Mouse (Mus musculus): ENCODE results near the gene Zic2. TPM values are rescaled to one million over a fixed set of nuclear protein-coding genes. Genes with fewer than 3 reads are reported as not detected.
A peak's percentile ranks its signal among the peaks of the same experiment; 100 is the strongest.

Gene Zic2
- polyA plus RNA-seq, 1 experiment from 2014 or later, result 0.07 TPM

- peak overlapping the region; percentile 57 for H3K4me3 ChIP-seq (ENCODE audit: low read depth, low read length)
- H3K4me1 ChIP-seq (ENCODE audit: control insufficient read depth, insufficient read depth, low read length), result peaks cover 16% of the 10 kb centered on the region; the same call in 1 of the 2 replicates
- peaks cover 85% of the 10 kb centered on the region for H3K27me3 ChIP-seq (ENCODE audit: control insufficient read depth, insufficient read depth, low read length)
- ATAC-seq (replicated peaks; ENCODE audit: insufficient number of reproducible peaks, low FRiP score, low TSS enrichment), result no peak
- WGBS (ENCODE audit: insufficient replicate concordance), result under 1% methylated on average over 50 of the region's 62 CpGs
- peak overlapping the region; percentile 96 for H3K4me2 ChIP-seq
- H3K36me3 ChIP-seq (ENCODE audit: control insufficient read depth, insufficient read depth, low read length), result no peaks in the 10 kb centered on the region
- no peak overlapping the region for H3K27ac ChIP-seq (ENCODE audit: low read depth, low read length)
- H3K9ac ChIP-seq (ENCODE audit: low read depth, low read length), result no peak overlapping the region
- H3K9me3 ChIP-seq (replicated peaks; ENCODE audit: control insufficient read depth, low read length), result no peaks in the 10 kb centered on the region
These were observed 10.9 kb upstream of the Zic2 start for GRCm38 (mm10) chr14:122464351-122464762.

- H3K27me3 ChIP-seq (ENCODE audit: control insufficient read depth, insufficient read depth, low read length), result peaks cover 89% of the 10 kb centered on the region
- WGBS (ENCODE audit: insufficient replicate concordance), result under 1% methylated on average over 40 of the region's 62 CpGs
- no peak within 1 kb of the TSS for H3K27ac ChIP-seq (ENCODE audit: low read depth, low read length)
These were observed 10.2 kb upstream of the Zic2 start, which contains the start of gene Zic5 for GRCm38 (mm10) chr14:122464763-122465741. Gene Zic5, minus strand, starts transcription at chr14:122465677.

GRCm38 (mm10) chr14:122465931-122466490 lies 9.2 kb upstream of the Zic2 start:
- Histone ChIP-seq H3K9me3 (replicated peaks; ENCODE audit: control insufficient read depth, low read length) (no peaks in the 10 kb centered on the region), H3K27me3 (ENCODE audit: control insufficient read depth, insufficient read depth, low read length) (peaks cover 94% of the 10 kb centered on the region), H3K27ac (ENCODE audit: low read depth, low read length) (no peak overlapping the region), H3K4me1 (ENCODE audit: control insufficient read depth, insufficient read depth, low read length) (peaks cover 16% of the 10 kb centered on the region; the same call in 1 of the 2 replicates), H3K4me3 (ENCODE audit: low read depth, low read length) (peak overlapping the region; percentile 57), H3K9ac (ENCODE audit: low read depth, low read length) (no peak overlapping the region), H3K36me3 (ENCODE audit: control insufficient read depth, insufficient read depth, low read length) (no peaks in the 10 kb centered on the region), H3K4me2 (peak overlapping the region; percentile 96; the same call in 1 of the 2 replicates)
- 28% methylated on average over 13 of the region's 13 CpGs for WGBS (ENCODE audit: insufficient replicate concordance)
- no peak for ATAC-seq (replicated peaks; ENCODE audit: insufficient number of reproducible peaks, low FRiP score, low TSS enrichment)

More at GRCm38 (mm10) chr14:122464763-122465741, 10.2 kb upstream of the Zic2 start, which contains the start of gene Zic5:
- Histone ChIP-seq H3K4me2 (peak within 1 kb of the TSS; percentile 96), H3K9ac (ENCODE audit: low read depth, low read length) (no peak within 1 kb of the TSS), H3K36me3 (ENCODE audit: control insufficient read depth, insufficient read depth, low read length) (no peaks in the 10 kb centered on the region), H3K4me1 (ENCODE audit: control insufficient read depth, insufficient read depth, low read length) (peaks cover 16% of the 10 kb centered on the region; the same call in 1 of the 2 replicates), H3K4me3 (ENCODE audit: low read depth, low read length) (peak within 1 kb of the TSS; percentile 57), H3K9me3 (replicated peaks; ENCODE audit: control insufficient read depth, low read length) (no peaks in the 10 kb centered on the region)
- ATAC-seq (replicated peaks; ENCODE audit: insufficient number of reproducible peaks, low FRiP score, low TSS enrichment), result peak; percentile 56

DNA sequence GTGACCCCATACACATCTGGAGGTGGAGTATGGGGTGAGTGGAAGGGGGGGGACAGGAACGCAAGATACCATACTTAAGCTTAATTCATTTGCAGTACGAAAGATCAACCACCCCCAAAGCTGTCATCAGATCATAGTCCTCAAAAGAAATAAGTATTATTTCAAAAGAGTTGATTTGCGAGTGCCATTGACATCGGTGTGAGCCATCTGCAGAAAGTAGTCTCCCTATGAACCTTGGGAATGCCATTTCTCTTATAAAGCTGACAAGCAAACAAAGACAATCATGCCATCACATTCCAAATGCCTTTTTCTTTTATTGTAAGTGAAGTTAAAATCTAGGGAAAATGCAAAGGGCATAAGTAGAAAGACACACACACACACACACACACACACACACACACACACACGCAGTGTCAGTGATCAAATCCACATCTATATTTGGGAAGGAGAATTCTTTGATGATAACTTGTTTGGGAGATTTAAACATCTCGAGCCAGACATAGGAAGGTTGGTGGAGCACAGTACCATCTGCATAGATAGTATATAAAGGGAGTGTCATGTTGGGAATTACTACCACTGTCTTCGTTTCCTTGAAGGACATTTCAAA lies 8.4 kb upstream of the Zic2 start:
- H3K9ac ChIP-seq (ENCODE audit: low read depth, low read length), result no peak overlapping the region
- 64% methylated on average over 7 of the region's 7 CpGs for WGBS (ENCODE audit: insufficient replicate concordance)

GRCm38 (mm10) chr14:122467926-122468841 lies 7.1 kb upstream of the Zic2 start:
- WGBS (ENCODE audit: insufficient replicate concordance), result 7% methylated on average over 23 of the region's 23 CpGs
- ATAC-seq (replicated peaks; ENCODE audit: insufficient number of reproducible peaks, low FRiP score, low TSS enrichment), result no peak
- Histone ChIP-seq H3K9me3 (replicated peaks; ENCODE audit: control insufficient read depth, low read length) (no peaks in the 10 kb centered on the region), H3K4me1 (ENCODE audit: control insufficient read depth, insufficient read depth, low read length) (peaks cover 14% of the 10 kb centered on the region; the same call in 1 of the 2 replicates), H3K9ac (ENCODE audit: low read depth, low read length) (no peak overlapping the region), H3K27me3 (ENCODE audit: control insufficient read depth, insufficient read depth, low read length) (peaks cover 96% of the 10 kb centered on the region), H3K36me3 (ENCODE audit: control insufficient read depth, insufficient read depth, low read length) (no peaks in the 10 kb centered on the region), H3K27ac (ENCODE audit: low read depth, low read length) (no peak overlapping the region), H3K4me2 (no peak overlapping the region), H3K4me3 (ENCODE audit: low read depth, low read length) (no peak overlapping the region)

More for the DNA sequence above, 8.4 kb upstream of the Zic2 start:
- ATAC-seq (replicated peaks; ENCODE audit: insufficient number of reproducible peaks, low FRiP score, low TSS enrichment), result no peak
- Histone ChIP-seq H3K9me3 (replicated peaks; ENCODE audit: control insufficient read depth, low read length) (no peaks in the 10 kb centered on the region), H3K36me3 (ENCODE audit: control insufficient read depth, insufficient read depth, low read length) (no peaks in the 10 kb centered on the region), H3K4me2 (no peak overlapping the region), H3K4me1 (ENCODE audit: control insufficient read depth, insufficient read depth, low read length) (peaks cover 16% of the 10 kb centered on the region; the same call in 1 of the 2 replicates), H3K27ac (ENCODE audit: low read depth, low read length) (no peak overlapping the region), H3K27me3 (ENCODE audit: control insufficient read depth, insufficient read depth, low read length) (peaks cover 96% of the 10 kb centered on the region), H3K4me3 (ENCODE audit: low read depth, low read length) (no peak overlapping the region)

GRCm38 (mm10) chr14:122468971-122469755 lies 6.1 kb upstream of the Zic2 start:
- WGBS (ENCODE audit: insufficient replicate concordance), result 2% methylated on average over 28 of the region's 28 CpGs
- Histone ChIP-seq H3K9ac (ENCODE audit: low read depth, low read length) (no peak overlapping the region), H3K36me3 (ENCODE audit: control insufficient read depth, insufficient read depth, low read length) (no peaks in the 10 kb centered on the region), H3K27ac (ENCODE audit: low read depth, low read length) (no peak overlapping the region), H3K4me1 (ENCODE audit: control insufficient read depth, insufficient read depth, low read length) (peaks cover 11% of the 10 kb centered on the region; the same call in 1 of the 2 replicates), H3K4me3 (ENCODE audit: low read depth, low read length) (no peak overlapping the region), H3K9me3 (replicated peaks; ENCODE audit: control insufficient read depth, low read length) (no peaks in the 10 kb centered on the region), H3K27me3 (ENCODE audit: control insufficient read depth, insufficient read depth, low read length) (peaks cover 96% of the 10 kb centered on the region), H3K4me2 (no peak overlapping the region)
- ATAC-seq (replicated peaks; ENCODE audit: insufficient number of reproducible peaks, low FRiP score, low TSS enrichment), result no peak

DNA sequence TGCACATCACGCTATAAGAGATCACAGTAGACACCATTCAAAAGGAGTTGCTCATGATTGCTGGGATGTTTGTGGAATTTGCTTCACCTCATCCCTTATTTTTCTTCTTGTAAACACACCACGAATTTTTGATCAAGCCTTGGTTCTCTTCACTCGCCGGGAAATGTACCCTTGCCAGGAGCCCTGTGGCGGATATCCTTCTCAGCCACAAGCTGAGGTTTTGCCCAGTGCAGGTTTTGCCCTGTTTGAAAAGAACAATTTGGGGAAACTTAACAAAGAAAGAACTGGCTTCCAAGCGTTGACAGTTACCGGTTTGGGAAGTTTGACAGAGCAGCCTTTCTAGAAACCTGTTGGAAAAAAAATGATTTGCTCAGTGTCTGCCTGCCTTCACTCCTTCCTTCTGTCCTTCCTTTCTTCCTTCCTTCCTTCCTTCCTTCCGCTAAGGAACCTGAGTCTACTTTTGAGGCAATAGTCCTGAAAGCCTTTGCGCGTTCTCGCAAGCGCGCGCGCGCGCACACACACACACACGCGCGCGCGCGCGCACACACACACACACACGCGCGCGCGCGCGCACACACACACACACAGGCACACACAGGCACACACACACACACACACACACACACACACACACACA lies 3.7 kb upstream of the Zic2 start:
- WGBS (ENCODE audit: insufficient replicate concordance), result 10% methylated on average over 31 of the region's 31 CpGs
- Histone ChIP-seq H3K4me2 (no peak overlapping the region), H3K27me3 (ENCODE audit: control insufficient read depth, insufficient read depth, low read length) (peaks cover 96% of the 10 kb centered on the region), H3K36me3 (ENCODE audit: control insufficient read depth, insufficient read depth, low read length) (no peaks in the 10 kb centered on the region), H3K27ac (ENCODE audit: low read depth, low read length) (no peak overlapping the region), H3K4me1 (ENCODE audit: control insufficient read depth, insufficient read depth, low read length) (peaks cover 17% of the 10 kb centered on the region), H3K9ac (ENCODE audit: low read depth, low read length) (no peak overlapping the region), H3K4me3 (ENCODE audit: low read depth, low read length) (no peak overlapping the region), H3K9me3 (replicated peaks; ENCODE audit: control insufficient read depth, low read length) (no peaks in the 10 kb centered on the region)
- ATAC-seq (replicated peaks; ENCODE audit: insufficient number of reproducible peaks, low FRiP score, low TSS enrichment), result no peak

Data from heart, embryonic 11.5 days (tissue).